Mouse (Mus musculus): ENCODE measurements around the gene Sae1.

Sae1 gene

GRCm38 (mm10) chr7:16387160-16388041 is at the start of gene Sae1:
Gene Sae1, minus strand, starts transcription at chr7:16387806.
- peak; percentile 97 for DNase-seq (ENCODE audit: low spot score)

DNA sequence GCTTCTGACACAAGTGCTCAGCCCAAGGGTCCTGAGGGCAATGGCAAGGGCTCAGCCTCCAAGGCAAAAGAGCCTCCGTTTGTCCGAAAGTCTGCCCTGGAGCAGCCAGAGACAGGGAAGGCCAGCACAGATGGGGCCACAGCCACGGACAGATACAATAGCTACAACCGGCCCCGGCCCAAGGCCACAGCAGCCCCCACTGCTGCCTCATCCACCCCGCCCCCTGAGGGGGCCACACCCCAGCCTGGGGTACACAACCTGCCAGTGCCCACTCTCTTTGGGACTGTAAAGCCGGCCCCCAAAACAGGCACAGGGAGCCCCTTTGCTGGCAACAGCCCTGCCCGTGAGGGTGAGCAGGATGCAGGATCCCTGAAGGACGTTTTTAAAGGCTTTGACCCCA is 47.5 kb upstream of the Sae1 start:
- DNase-seq (ENCODE audit: low spot score), result no peak

DNA sequence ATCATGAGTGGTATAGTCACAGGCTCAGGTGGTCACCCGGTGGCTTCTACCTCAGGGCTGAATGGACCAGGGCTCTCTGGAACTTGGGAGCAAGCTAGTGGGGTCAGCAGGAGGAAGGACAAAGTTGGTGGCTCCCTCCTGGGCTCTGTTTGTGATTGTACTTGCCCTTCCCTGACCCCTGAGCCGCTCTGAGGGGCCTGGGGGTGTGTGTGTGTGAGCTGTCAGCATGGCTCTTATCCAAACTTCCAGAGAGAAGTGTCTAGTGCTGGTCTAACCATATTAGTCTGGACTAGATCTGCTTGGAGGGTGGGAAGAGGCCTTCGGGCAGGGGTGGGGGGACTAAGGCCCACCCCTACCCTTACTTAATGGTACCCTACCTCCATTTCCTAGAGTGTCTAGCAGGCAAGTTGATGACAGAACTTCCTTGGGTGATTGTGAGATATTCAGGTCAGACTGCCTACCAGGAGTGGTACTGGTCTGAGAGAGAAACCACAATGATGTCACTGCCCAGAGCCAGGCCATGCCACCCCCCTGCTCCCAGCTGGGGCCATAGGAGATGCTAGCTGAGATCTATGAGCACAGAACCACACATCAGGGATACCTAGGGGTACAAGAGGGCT is 45.9 kb upstream of the Sae1 start:
- no peak for DNase-seq (ENCODE audit: low spot score)

- DNase-seq (ENCODE audit: low spot score), result peak; percentile 42
Measured at GRCm38 (mm10) chr7:16426129-16426729, 38.6 kb upstream of the Sae1 start.

GRCm38 (mm10) chr7:16425721-16426120 is 38.1 kb upstream of the Sae1 start:
- no peak for DNase-seq (ENCODE audit: low spot score)

DNA sequence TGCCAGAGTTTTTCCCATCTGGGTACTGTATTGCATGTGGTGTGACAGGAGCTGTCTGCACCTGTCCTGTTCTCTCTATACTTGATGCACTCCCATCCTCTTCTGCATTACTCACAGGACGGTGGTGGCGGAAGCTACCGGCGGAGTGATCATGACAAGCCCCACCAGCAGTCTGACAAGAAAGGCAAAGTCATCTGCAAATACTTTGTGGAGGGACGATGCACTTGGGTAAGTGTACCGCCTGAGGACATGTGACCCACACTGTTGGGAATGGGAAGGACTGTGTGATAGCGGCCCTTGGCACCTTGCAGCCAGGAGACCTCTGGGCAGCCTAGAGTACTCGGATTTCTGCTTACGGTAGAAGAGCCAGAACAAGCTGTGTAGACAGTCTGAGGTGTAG is 36.1 kb upstream of the Sae1 start:
- no peak for DNase-seq (ENCODE audit: low spot score)

GRCm38 (mm10) chr7:16422222-16422856 is 34.7 kb upstream of the Sae1 start:
- DNase-seq (ENCODE audit: low spot score), result no peak

DNA sequence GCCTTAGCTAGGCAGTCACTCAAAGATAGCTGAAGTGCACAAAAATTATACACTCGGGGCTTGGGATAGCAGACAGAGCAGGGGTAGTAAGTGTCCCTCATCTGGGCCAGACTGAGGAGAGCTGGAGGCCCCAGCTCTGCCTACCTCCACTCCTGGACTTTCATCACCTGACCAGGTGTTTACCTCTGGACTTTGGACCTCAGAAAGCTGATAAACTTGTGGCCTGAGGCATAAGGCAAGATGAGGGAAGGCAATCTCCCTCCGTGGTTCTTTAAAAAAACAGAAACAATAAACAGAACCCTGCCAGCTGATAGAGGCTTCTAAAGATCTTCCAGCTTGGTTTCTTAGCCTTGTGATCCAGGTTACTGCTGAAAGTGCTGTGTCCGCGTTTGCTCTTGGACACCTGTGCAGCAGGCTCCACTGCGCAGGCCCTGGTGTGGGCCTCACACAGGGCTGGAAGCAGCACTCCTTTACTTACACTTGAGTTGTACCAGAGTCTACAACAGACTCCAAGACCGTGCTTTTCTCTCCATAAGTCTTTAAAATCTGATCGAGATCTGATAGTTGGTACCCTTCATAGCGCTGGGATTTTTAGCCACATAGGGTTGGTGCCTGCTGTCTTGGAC is 33.0 kb upstream of the Sae1 start:
- DNase-seq (ENCODE audit: low spot score), result no peak

DNA sequence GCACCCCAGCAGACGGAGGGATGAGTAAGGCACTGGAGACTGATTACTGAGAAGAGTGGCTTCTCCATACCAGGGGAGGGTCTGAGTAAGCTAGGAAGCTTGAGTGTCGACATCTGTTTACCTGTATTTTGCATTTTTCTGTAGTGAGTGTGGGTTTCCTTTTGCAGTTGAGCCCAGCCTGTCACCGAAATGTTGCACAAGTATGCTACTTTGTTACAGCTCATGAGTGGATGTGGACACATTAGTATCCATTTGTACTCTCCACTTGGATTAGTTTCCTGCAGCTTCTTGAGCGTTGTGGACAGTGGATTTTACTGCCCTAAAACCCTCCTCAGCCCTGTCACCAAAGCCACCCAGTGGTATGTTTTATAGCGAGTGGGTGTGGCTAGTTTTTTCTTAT is 31.1 kb upstream of the Sae1 start:
- DNase-seq (ENCODE audit: low spot score), result peak; percentile 44

GRCm38 (mm10) chr7:16417141-16417771 is 29.6 kb upstream of the Sae1 start:
- no peak for DNase-seq (ENCODE audit: low spot score)

DNA sequence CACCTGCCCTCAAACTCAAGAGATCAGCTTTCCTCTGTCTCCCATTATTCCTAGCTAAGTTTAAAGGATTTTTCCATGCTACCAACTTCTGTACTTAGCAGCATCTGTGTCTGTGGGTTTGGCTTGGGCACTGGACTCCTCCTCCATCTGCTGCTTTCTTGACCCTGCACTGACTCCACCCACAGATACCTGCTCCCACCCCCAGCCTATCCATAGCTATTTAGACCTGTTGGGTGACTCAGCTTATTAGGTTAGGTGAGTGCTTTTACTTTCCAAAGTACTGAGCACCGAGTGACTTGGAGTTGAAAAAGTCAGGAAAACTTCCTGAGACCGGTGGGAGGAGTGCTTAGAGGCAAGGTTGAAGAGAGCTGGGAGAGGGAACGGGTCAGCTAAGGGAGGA is 27.8 kb upstream of the Sae1 start:
- DNase-seq (ENCODE audit: low spot score), result no peak

- DNase-seq (ENCODE audit: low spot score), result no peak
Measured at GRCm38 (mm10) chr7:16412930-16413329, 25.3 kb upstream of the Sae1 start.

GRCm38 (mm10) chr7:16412220-16412896 is 24.8 kb upstream of the Sae1 start:
- DNase-seq (ENCODE audit: low spot score), result no peak

DNA sequence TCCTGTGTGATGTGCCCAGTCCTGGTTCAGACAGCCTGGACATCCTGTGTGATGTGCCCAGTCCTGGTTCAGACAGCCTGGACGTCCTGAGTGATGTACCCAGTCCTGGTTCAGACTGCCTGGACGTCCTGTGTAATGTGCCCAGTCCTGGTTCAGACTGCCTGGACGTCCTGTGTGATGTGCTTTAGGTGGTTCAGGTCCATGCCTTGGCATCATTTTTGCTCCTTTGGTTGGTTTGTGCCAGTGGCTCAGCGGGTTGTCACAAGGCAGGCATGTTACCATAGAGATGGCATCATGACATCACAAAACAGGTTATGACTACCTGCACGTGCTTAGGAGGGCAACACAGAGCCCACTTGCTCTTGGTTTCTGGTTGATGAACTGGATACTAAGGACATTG is 23.5 kb upstream of the Sae1 start:
- no peak for DNase-seq (ENCODE audit: low spot score)

DNA sequence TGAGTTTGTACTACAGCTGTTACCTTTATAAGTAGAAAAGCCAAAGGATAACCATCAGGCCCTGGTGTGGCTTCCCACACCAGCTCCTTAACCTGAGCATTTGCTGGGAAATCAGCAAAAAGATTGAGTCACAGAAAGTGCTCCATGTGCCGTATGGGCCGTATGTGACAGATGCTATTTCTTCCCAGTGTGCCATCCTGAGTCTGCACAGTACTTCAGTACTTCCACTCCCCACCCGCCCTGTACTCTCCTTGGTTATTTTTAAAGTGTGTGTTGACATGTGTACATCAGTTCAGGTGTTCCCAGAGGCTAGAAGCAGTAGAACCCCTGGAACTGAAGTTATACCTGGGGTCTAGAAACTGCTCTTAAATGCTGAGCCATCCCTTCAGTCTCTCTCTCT is 19.4 kb upstream of the Sae1 start:
- no peak for DNase-seq (ENCODE audit: low spot score)

DNA sequence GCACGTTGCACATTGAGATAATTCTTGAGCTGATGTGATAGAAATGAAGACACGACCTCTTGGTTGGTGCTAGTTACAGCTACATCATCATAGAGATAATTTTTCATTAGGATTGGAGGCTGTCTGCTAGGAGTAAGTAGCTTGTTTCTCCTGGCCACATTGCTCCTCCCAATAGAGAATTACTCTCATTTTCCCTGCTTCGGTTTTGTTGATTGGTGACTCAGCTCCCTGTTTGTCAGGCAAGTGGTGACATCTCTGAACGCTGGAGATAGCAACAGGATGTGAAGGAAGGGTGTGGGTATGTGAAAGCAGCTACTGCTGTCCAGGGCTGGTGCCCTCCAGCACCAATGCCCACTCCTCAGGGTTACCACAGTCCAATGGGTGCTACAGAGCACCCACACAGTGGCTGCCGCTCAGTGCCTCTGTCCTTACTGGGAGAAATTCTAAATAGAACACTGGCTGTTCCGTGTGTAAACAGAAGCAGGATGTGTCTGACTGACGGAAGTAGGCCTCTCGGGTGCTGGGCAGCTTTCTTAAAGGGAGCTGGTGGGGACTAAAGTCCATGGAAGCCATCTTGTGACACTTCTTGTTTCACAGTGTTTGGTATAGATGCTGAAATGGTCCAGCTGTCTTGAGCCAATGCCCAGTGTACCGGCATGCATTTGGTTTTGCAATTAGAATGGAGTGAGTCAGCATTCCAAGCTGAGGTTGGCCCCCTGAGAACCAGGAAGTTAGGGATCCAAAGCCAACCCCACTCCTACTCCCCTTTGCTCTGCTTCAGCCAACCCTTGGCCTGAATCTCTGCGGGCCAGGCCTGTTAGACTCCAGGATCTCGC is 18.1 kb upstream of the Sae1 start:
- peak; percentile 25 for DNase-seq (ENCODE audit: low spot score)

DNA sequence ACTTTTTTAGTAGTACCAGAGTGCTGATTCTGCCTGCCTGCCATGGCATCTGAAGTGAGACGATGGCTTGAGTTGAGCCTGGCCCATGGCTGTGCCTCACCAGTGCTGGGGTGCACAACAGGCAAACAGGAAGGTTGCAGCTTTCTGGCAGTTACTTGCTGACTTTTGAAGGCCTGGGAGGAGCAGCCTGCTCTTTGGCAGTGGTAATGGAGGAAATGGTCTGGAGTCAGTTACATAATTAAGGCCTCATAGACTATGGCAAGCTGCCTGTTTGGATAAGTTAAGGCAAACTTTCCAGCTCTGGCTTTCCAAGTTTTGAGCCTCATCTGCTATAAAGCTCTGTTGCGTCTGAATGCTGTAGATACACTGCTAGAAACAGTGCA is 17.5 kb upstream of the Sae1 start:
- peak; percentile 19 for DNase-seq (ENCODE audit: low spot score)

- no peak for DNase-seq (ENCODE audit: low spot score)
Measured at GRCm38 (mm10) chr7:16404315-16405072, 16.9 kb upstream of the Sae1 start.

Measured in testis, postnatal 14 days (tissue).